Mouse (Mus musculus) thymus, postnatal 14 days (tissue): ENCODE measurements around the gene Anapc7.
"Not testable (repeated sequence)": the region's sequence is repeated elsewhere in the genome, so short reads cannot be mapped to it uniquely, and the experiment has no call there.

Experiments
- DNase-seq: peaks from one replicate; pipeline ENCODE4 v3.0.0; 2021

The Anapc7 gene

DNA sequence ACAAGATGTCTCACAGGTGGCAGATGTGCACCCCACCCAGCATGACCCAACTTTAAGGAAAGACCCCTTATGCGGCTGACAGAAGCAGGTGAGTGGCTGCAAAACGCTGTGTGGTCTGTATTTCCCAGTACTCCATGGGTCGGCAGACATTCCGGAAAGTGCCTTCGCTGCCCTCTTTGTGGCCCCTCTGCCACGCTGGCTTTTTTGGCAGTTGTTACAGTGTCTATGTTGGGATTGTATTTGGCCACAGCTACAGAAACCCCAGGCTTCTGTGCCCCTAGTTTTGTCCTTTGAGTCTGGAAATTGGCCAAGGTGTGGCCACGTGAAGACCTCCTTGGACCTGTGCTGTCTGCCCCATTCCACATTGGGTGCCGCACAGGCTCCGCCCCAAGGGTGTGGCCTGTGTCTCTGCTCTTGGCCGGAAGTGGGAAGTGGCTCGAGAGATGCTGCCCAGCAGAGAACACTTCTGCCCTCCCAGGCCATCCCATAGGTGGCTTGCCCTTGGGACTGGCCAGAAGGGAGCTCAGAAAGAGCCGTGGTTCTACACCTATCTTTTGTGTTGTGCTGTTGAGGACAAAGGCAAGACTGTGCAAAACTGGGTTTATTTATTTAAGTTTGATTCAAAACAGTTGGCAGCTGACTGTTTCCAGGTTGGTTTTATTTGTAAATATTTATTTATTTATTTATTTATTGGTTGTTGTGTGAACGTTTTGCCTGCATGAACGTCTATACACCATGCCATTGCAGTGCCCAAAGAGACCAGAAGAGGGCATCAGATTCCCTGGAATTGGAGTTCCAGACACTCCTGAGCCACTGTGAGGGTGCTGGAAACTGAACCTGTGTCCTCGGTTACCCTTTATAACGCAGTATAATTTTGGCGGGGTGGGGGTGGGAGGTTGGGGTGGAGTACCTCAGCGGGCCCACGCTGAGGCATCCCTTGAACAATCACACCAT lies 11.5 kb upstream of the Anapc7 start:
- DNase-seq = peak; percentile 18

DNA sequence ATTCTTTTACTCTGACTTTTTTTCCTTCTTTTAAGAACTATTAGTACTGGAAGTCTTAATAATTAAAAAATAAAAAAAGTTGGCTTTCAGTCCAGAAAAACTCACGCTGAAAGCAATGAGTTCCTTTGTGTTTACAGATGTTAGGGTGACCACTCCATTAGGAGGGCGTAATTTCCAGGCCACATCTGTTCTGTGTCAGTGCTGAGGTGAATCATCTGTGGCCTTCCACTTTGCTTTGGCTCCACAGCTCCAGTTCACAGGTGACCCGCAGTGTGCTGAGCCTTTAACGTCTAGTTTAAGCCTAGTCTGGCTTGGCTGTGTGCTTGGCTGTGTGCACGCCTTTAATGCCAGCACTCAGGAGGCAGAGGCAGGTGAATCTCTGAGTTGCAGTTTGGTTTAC lies 9.6 kb upstream of the Anapc7 start:
- no peak for DNase-seq

DNA sequence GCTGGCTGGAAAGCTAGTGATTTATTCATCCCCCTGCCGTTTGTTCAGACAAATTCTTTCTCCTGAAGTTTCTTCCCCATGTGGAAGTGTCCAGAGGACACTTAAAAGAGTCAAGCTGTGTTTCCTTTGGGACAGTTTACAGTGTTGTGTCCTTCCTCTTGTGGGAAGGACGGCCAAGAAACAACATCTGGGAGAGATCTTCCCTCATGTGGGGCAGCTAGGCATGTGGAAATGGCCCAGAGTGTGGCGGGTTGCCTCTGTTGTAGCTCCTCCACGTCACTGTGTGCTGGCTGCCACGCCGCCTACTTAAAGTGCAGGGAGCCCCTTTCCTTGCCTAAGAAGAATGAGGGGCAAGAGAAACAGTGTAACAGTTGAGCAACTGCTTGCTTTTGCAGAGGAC lies 8.7 kb upstream of the Anapc7 start:
- no peak for DNase-seq

DNA sequence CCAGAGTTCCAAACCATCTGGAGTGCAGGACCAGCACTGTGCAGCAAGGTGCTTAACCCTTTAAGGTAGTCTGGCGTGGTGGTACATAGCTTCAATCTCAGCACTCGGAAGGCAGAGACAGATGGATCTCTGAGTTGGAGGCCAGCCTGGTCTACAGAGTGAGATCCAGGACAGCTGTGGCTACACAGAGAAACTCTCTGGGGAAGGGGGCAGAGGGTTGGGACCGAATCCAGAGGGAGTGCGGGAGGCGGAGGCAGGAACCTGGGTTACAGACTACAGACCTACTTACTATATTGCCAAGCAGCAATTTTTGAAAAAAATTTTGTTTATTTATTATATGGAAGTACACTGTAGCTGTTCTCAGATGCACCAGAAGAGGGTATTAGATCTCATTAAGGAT lies 7.1 kb upstream of the Anapc7 start:
- no peak for DNase-seq

DNA sequence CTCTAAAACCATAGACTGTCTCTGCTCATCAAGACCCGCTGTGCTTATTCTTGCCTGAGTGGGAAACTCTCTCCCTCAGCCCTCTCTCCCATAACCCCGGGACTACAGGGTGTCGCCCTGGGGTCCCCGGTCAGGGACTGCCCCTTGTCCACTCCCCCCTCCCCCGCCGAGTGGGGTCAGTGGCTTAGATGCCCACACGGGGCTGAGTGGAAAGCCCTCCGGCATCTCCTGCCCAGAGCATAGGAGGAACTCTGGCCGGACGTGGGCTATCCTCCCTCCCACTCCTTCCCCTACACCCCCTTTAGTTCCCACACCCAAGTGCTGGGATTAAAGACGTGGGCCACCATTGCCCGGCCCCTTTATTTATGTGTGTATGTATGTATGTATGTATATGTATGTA lies 6.0 kb upstream of the Anapc7 start:
- DNase-seq = no peak

DNA sequence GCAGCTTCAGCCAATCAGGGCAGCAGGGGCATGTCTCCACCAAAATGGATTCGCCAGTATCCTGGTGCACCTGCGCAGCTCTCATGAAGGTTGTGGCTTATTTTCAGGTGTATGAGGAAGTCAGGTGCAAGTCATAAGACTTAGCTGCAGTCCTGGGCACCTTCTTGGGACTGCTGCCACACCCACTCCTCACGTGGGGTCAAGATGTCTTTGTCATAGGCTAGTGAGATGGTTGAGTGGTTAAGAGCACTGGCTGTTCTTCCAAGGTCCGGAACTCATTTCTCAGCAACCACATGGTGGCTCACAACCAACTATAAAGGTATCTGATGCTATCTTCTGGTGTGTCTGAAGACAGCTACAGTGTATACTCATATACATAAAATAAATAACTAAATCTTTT lies 817 bp upstream of the Anapc7 start:
- not testable (repeated sequence) for DNase-seq

DNA sequence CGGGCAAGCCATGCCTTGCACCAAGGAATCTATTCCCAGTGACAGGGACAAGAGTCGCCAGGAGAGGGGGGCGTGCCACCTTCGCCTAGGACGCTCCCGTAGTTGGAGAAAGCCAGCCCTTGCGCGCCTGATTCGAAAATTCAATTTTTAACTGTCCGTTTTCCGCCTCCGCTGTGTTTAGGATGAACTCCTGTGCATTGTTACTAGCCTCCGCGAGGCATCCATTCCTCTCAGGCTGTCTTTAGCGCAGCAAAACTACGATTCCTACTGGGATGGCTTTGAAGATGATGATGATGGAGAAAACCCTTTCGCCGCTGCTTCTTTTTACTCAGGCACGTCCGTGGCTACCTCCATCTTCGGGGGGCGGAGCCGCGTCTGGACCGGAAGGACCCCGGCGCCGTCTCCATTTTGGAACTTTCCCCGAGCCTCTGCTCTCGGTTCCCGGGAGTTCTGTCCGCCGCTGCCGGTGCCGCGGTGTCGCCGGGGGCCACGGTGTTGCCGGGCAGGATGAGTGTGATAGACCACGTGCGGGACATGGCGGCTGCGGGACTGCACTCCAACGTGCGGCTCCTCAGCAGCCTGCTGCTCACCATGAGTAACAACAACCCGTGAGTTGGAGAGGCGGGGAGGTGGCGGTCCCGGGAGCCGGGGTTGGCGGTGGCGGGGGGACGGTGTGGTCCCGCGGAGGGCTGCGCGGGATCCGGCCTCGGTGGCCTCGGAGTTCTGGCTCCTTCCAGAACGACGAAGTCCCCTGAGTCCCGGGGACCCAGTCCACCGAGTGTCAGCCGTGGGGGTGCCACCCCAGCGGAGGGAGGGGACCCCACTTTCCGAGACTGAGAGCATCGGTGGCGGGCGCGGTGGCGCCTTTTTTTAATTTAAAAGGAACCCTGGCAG lies 825 bp downstream of the Anapc7 start:
- peak; percentile 91 for DNase-seq

DNA sequence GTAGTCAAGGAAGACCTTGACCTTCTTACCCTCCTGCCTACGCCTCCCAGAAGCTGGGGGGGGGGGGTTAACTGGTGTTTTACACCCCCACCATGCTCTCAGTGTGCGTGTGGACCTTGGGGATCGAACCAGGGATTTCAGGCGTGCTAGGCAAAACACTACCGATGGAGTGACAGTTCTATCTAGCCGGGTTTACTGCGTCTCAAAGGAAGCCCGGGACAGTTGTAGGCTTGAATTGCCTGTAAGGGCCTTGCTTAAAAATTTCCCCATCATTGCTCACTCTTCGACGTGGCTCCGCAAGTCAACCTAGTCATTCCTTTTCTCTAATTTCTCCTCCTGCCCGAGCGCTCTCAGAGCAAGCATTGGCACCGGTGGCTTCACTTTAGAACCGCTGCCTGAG lies 1.6 kb downstream of the Anapc7 start:
- no peak for DNase-seq

DNA sequence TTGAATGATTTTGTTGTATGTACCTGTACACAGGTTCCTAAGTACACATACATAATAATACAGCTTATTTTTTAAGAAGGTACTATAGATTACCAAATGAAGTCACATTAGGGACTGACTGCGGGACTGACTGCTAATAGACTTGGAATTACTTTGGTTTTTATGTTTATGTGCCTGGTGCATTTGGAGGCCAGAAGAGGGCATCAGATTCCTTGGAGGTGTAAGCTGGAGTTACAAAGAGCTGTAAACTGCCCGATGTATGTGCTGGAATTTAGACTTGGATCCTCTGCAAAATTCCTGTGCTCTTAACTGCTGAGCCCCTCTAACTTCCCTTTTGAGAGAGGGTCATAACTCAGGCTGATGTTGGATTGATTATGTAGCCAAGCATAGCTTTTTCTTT lies 4.1 kb downstream of the Anapc7 start:
- no peak for DNase-seq

DNA sequence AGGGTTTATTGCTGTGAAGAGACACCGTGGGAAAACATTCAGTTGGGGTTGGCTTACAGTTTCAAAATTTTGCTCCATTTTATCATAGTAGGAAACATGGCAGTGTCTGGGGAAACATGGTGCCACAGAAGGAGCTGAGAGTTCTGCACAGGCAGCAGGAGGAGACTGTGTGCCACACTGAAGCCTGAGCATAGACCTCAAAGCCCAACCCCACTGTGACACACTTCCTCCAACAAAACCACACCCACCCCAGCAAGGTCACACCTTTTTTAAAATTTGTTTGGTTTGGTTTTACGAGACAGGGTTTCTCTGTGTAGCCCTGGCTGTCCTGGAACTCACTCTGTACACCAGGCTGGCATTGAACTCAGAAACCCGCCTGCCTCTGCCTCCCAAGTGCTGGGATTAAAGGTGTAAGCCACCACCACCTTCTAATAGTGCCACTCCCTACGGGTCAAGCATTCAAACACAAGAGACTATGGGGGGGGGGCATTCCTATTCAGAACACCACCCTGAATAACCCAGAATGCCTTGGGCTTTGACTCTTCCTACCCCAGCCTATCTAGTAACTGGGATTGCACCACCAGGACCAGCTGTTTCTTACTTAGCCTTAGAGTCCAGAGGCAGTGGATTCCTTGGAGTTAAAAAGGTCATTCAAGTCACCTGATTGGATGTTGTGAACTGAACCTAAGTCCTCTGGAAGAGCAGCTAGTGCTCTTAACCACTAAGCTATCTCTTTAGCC lies 8.7 kb downstream of the Anapc7 start:
- DNase-seq = no peak

DNA sequence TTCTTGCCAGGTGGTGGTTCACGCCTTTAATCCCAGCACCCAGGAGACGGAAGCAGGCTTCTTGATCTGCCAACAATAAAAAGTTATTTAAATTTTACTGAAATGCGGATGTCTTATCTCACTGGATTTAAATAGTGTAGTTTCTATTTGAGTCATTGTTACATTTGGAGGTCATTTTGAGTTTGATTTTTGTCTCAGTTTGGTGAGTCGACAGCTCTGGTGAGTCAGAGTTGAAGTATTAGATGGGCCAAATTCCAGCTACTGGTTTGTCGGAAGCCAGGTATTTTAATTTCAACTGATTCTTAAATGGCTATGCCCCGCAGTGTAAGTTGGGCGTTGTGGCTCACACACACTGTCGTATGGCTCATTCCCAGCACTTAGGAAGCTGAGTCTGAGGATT lies 9.7 kb downstream of the Anapc7 start:
- DNase-seq = no peak

DNA sequence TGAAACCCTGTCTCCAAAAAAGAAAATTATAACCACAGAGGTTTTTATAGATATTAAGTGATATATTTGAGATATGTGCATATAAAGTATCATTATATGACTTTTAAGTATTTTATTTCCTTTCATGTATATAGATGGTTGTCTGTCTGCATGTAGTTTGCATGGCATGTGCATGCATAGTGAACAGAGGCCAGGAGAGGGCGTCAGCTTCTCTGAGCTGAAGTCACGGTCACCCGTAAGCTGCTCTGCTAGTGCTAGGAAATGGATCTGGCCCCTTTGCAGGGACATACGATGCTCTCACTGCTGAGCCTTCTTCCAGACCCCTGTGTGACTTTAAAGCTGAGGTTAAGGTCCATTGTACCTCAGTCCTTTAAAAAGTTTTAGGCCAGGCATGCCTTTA lies 13.0 kb downstream of the Anapc7 start:
- DNase-seq = no peak

DNA sequence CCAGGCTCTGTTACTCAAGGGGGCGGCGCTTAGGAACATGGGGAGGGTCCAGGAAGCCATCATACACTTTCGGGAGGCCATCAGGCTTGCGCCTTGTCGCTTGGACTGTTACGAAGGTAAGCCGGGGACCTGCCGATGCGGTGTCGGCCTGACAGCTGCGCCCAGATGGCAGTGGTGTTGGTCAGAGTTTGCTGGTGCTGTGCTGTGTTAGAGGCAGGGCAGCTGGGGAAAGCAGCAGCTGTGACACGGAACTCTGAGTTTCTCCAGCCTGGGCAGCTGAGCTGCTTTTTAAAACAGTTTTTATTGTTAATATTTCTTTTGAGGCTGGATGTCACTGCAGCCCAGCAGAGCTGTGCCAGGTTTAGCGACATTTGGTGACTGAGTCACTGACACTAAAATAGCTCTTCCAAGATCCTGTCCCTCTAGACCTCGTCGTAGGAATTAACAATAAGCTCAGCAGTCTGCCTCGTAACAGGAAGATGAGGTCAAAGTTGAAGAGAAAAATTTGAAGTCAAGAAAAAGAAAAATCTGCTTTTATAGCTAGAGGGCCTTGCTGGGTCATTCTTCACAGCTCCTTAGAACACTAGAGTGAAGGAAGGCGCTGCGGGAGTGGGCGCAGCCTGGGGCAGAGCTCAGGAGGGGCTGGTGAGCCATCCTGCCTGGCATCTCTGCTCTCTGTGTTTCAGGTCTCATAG lies 18.1 kb downstream of the Anapc7 start:
- DNase-seq = no peak

DNA sequence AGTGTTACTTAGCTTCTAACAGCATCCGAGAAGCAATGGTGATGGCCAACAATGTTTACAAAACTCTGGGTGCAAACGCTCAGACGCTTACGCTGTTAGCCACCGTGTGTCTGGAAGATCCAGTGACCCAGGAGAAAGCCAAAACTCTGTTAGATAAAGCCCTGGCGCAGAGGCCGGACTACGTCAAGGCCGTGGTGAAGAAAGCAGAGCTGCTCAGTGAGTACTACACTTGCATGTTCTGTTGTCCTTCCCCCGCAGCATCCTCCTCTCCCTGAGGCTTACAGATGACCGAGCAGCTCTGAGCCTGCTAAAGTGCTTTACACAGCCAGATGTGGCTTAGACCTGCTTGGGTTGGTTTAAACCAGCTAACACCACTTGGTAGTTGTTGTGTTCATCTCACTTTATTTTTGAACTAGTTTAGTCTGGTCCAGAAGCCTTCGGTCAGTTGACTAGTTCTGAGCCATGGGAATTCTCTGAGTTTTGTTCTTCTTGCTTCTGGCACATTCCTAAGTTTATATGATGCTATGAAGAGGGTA lies 18.7 kb downstream of the Anapc7 start:
- DNase-seq = no peak

DNA sequence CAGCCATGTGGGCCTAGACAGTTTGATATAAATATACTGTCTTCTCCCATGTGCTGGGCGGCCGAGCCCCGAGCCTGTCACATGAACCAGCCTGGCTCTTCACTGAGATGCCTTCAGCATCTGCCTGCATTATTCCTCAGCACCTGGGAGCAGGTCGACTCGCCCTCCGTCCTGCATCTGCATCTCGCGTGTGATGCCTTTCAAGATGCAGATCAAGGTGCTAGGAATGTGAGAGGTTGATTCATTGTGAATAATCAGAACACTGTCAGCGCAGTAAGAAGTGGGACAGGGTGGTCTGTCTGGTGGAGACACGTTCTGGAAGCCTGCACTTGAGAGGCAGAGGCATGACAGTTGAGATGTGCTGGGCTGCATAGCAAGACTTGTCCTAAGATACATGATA lies 23.0 kb downstream of the Anapc7 start:
- no peak for DNase-seq

DNA sequence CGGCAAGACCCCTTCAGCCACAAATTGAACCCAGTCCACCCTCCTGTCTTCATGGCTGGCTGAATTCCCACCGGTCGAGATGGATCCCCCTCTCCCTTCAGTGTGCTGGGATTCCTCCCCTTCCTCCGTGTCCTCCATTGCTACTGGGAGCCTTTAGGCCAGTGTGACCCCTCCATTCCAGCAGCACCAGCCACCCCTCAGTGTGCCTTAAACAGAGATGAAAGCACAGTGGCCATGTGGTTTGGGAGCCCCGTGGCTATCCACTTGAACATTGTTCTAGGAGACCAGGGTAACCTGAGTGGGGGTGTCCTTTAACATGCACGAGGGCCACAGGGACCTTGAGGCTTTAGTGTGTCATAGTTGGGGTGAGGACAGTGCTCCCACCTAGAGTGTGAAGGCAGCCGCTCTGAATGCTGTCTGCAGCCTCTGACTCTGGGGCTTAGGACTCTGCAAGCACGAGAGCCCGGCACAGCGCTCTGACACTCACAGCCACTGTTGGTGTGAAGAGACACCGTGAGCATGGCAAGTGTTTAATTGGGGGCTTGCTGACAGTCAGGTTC lies 23.6 kb downstream of the Anapc7 start:
- DNase-seq = no peak

DNA sequence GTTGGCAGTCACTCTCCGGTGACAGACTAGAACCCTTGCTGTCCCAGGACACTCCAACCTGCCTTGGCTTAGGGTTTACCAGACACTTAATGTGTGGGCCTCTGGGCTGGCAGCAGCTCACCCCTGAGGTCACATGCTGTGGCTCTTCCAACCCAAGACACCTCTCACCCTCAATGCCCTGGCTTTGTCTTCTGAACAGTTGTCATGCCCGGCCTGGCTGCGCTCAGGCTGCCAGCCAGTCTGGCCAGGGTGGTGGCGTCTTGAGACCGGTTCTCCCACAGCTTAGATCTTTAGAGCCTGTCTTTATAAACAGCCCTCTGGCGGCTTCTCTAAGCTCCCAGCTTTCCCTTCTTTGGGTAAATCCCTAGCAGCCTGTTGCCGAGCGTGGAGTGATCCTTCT lies 26.4 kb downstream of the Anapc7 start:
- DNase-seq = no peak

DNA sequence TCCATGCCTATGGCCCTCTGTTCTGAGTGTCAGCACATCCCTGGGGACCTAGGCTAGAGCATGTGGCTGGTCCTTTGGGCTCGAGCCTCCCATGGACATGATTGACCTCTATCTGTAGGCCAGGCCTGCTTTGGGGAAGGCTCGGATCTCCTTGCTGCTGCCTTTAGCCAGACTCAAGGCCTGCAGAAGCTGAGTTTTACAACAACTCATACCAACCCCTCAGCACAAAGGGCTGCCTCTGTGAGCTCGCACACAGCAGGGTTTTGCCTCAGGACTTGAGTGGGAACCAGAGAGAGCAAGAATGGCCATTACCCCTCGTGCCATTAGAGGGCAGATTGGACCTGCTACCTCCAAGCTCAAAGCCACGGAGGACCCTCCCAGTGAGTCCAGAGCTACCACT lies 27.4 kb downstream of the Anapc7 start:
- DNase-seq = no peak

DNA sequence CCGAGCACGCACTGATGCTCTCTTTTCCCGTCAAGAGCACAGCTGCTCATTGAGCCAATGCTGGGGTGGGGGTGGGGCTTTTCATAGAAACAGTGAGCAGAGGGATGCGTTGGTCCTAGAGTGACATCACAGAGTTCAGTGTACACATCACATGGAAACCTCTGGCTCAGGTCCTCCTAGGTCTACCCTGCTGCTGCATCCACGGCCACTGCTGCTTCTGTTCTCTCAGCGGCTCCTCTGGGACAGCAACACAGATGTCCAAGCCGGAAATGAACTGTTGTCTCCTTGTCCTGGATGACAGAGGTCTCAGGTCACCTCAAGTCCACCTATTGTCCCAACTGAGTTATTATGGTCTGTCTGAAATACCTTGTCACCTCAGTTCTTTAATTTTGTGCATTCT lies 28.5 kb downstream of the Anapc7 start:
- DNase-seq = no peak

DNA sequence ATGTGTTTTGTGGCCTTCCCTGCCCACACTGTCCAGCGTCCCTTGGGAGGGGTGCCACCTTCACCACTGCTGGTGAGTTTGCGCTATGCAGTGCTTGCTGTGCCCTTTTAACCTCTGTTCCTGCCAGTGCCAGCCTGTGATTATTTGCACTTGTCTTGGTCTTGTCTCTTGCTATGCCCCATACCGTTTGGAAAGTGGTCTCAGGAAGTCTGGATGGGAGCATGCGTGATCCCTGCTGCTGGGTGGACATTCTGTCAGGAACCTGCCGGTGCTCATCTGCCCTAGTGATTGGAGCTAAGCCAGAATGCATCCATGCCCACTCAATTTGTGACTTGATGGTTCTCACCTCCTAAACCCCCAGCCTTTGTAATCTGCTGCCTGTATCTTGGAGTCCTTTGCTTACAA lies 29.4 kb downstream of the Anapc7 start:
- no peak for DNase-seq

DNA sequence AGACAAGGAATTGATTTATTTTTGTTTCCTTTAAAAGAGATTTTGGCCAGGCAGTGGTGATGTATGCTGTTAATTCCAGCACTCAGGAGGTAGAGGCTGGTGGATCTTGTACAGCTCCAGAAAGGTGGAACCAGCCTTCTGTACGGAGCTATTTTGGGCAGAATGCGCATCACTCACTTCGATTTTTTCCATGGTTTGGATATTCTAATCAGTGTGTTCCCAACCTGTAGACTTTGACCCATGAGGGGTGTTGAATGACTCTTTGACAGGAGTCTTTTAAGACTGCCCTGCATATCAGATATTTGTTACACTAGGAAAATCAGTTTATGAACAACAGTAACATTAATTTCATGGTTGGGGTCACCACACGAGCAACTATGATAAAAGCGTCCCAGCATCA lies 29.8 kb downstream of the Anapc7 start:
- DNase-seq = no peak

DNA sequence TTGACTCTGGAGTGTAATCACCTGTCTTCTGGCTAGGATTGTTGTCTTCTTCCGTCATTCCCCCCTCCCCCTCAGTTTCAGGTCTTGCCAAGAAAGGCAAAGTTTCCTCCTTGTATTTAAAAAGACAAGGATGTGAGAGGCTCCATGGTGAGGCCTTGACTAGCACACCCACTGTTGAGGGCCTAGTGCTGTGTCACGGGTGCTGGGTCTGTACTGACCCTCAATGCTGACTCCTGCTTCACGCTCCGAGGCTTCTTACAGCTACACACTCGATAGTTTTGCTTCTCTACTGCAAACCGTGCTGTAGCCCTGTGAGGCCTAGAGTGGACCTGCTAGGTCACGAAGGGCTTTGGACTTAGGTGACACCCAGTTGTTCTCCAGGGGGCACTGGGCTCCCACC lies 30.7 kb downstream of the Anapc7 start:
- no peak for DNase-seq
